Mouse (Mus musculus) CD4-positive helper T cell, adult 2 months (primary cell): Measurements from ENCODE around the gene Mmgt2.

ENCODE experiments used
- DNase-seq: peaks from one replicate; pipeline ENCODE4 v3.0.0-alpha.2; 2012; ENCODE audit warnings: low read depth, missing footprints, low spot score

Gene Mmgt2

GRCm38 (mm10) chr11:62699749-62700148, 51.3 kb downstream of the Mmgt2 start:
- no peak for DNase-seq

GRCm38 (mm10) chr11:62701218-62701617, 52.8 kb downstream of the Mmgt2 start:
- DNase-seq = no peak

- DNase-seq = no peak
These were observed 57.7 kb downstream of the Mmgt2 start for GRCm38 (mm10) chr11:62706141-62706540.

GRCm38 (mm10) chr11:62708252-62708651, 59.8 kb downstream of the Mmgt2 start:
- DNase-seq = no peak

- DNase-seq = no peak
These were observed 62.2 kb downstream of the Mmgt2 start for GRCm38 (mm10) chr11:62710657-62711056.
